Mouse (Mus musculus) limb, embryonic 10.5 days (tissue): ENCODE data around the gene Ggnbp2. TPM values are rescaled to one million over a fixed set of nuclear protein-coding genes. Genes with fewer than 3 reads are reported as not detected.

Experiments used
- DNase-seq: peaks from one replicate; pipeline ENCODE4 v3.0.0-alpha.2; 2017; ENCODE audit warnings: low spot score
- H3K27ac ChIP-seq: fragments of 300-500 bp; sonication (generic); 2 replicates; pipeline ENCODE4 v1.5.1; 2016; ENCODE audit warnings: mild to moderate bottlenecking
- H3K27me3 ChIP-seq: fragments of 300-500 bp; sonication (generic); 2 replicates; pipeline ENCODE4 v1.6.1; 2016; ENCODE audit warnings: low read depth, mild to moderate bottlenecking; ENCODE audit not compliant: poor library complexity, severe bottlenecking
- H3K36me3 ChIP-seq: fragments of 300-500 bp; sonication (generic); 2 replicates; pipeline ENCODE4 v1.6.1; 2016; ENCODE audit warnings: mild to moderate bottlenecking, moderate library complexity
- H3K4me1 ChIP-seq: fragments of 300-500 bp; sonication (generic); 2 replicates; pipeline ENCODE4 v1.6.1; 2016
- H3K4me3 ChIP-seq: fragments of 300-500 bp; sonication (generic); 2 replicates; pipeline ENCODE4 v1.5.1; 2016; ENCODE audit warnings: mild to moderate bottlenecking, moderate library complexity
- H3K9me3 ChIP-seq: fragments of 300-500 bp; sonication (generic); replicated peaks from 2 replicates; pipeline ENCODE4 v1.6.1; 2016; ENCODE audit warnings: mild to moderate bottlenecking
- WGBS: fragments of 180-500 bp; shearing (Covaris S2); methylation state at CpG from one replicate; pipeline ENCODE4 v1.1.7; 2016; 5-methylcytosine and 5-hydroxymethylcytosine counted together
- polyA plus RNA-seq: library from polyadenylated mRNA; unstranded; fragments of >200 nt; fragmentation: Nextera tagmentation; extraction: Ambion mirVana; gene quantifications from 2 replicates; pipeline ENCODE4 v1.2.1, GENCODE M21; 2016

Ggnbp2 gene
- polyA plus RNA-seq, 1 experiment from 2014 or later: 61.5 TPM

- DNase-seq: no peak
- Histone ChIP-seq H3K4me3 (peak overlapping the region; percentile 90), H3K27ac (0 out of 2 replicates have a peak overlapping the region, but pooled peaks have one; percentile 83), H3K9me3 (no peaks in the 10 kb centered on the region), H3K4me1 (peaks cover 20% of the 10 kb centered on the region), H3K36me3 (peaks cover 32% of the 10 kb centered on the region), H3K27me3 (no peaks in the 10 kb centered on the region)
- 48% methylated on average over 3 of the region's 3 CpGs for WGBS
These were observed 42.6 kb downstream of the Ggnbp2 start for GRCm38 (mm10) chr11:84827901-84828503.

GRCm38 (mm10) chr11:84827492-84827891, 43.1 kb downstream of the Ggnbp2 start:
- peak overlapping the region; percentile 90; the same call in 1 of the 2 replicates for H3K4me3 ChIP-seq
- H3K27ac ChIP-seq: no peak overlapping the region

DNA sequence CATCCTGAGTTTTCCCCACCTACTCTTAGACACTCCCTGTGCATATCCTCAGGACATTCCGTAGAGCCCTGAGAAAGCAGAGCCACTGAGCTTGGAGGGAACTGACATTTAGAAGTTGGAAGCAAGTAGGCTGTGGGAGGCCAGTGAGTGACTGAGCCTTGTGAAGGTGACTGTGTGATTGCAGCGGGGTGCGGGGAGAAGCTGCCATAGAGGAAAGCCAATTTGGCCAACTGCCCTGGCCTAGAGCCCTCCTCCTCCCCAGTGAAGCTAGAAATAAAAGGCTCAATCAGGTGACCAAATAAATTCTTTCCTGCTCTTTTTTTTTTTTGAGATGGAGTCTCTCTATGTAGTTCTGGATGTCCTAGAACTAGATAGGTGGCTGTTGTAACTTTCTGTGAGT, 44.4 kb downstream of the Ggnbp2 start:
- peaks cover 20% of the 10 kb centered on the region for H3K4me1 ChIP-seq
- DNase-seq: no peak
- H3K27me3 ChIP-seq: no peaks in the 10 kb centered on the region
- no peak overlapping the region for H3K4me3 ChIP-seq
- no peaks in the 10 kb centered on the region for H3K9me3 ChIP-seq
- peaks cover 17% of the 10 kb centered on the region for H3K36me3 ChIP-seq
- H3K27ac ChIP-seq: no peak overlapping the region
- 57% methylated on average over 3 of the region's 3 CpGs for whole genome bisulfite sequencing

More at GRCm38 (mm10) chr11:84827492-84827891, 43.1 kb downstream of the Ggnbp2 start:
- no peak for DNase-seq
- Histone ChIP-seq H3K4me1 (peaks cover 20% of the 10 kb centered on the region), H3K36me3 (peaks cover 27% of the 10 kb centered on the region), H3K9me3 (no peaks in the 10 kb centered on the region), H3K27me3 (no peaks in the 10 kb centered on the region)

- WGBS: 84% methylated on average over 10 of the region's 10 CpGs
- Histone ChIP-seq H3K36me3 (peaks cover 10% of the 10 kb centered on the region), H3K9me3 (no peaks in the 10 kb centered on the region), H3K27ac (no peak overlapping the region), H3K27me3 (no peaks in the 10 kb centered on the region), H3K4me3 (no peak overlapping the region), H3K4me1 (peaks cover 20% of the 10 kb centered on the region)
- no peak for DNase-seq
These were observed 45.3 kb downstream of the Ggnbp2 start for GRCm38 (mm10) chr11:84825261-84825807.

- H3K27me3 ChIP-seq: no peaks in the 10 kb centered on the region
- H3K36me3 ChIP-seq: 0 out of 2 replicates have a peak, but pooled peaks cover 4% of the 10 kb centered on the region
- H3K4me1 ChIP-seq: peaks cover 23% of the 10 kb centered on the region
- H3K4me3 ChIP-seq: no peak overlapping the region
- no peak overlapping the region for H3K27ac ChIP-seq
- no peaks in the 10 kb centered on the region for H3K9me3 ChIP-seq
- DNase-seq: no peak
- 65% methylated on average over 10 of the region's 10 CpGs for WGBS
These were observed 47.1 kb downstream of the Ggnbp2 start for GRCm38 (mm10) chr11:84823484-84823897.

- Histone ChIP-seq H3K27me3 (no peaks in the 10 kb centered on the region), H3K9me3 (no peaks in the 10 kb centered on the region), H3K27ac (no peak overlapping the region), H3K36me3 (0 out of 2 replicates have a peak, but pooled peaks cover 4% of the 10 kb centered on the region), H3K4me3 (no peak overlapping the region), H3K4me1 (peaks cover 17% of the 10 kb centered on the region)
- DNase-seq: no peak
- 87% methylated on average over 5 of the region's 5 CpGs for WGBS
These were observed 48.1 kb downstream of the Ggnbp2 start for GRCm38 (mm10) chr11:84822487-84822886.

- Histone ChIP-seq H3K27me3 (no peaks in the 10 kb centered on the region), H3K4me1 (peaks cover 16% of the 10 kb centered on the region), H3K9me3 (no peaks in the 10 kb centered on the region), H3K4me3 (no peak overlapping the region), H3K27ac (no peak overlapping the region), H3K36me3 (0 out of 2 replicates have a peak, but pooled peaks cover 4% of the 10 kb centered on the region)
- DNase-seq: no peak
- WGBS: 89% methylated on average over 9 of the region's 9 CpGs
These were observed 49.4 kb downstream of the Ggnbp2 start for GRCm38 (mm10) chr11:84821131-84821770.

- under 1% methylated on average over 55 of the region's 55 CpGs for WGBS
- Histone ChIP-seq H3K9me3 (no peaks in the 10 kb centered on the region), H3K27ac (peak within 1 kb of the TSS; percentile 83), H3K4me3 (peak within 1 kb of the TSS; percentile 78), H3K36me3 (0 out of 2 replicates have a peak, but pooled peaks cover 4% of the 10 kb centered on the region), H3K4me1 (peaks cover 16% of the 10 kb centered on the region), H3K27me3 (no peaks in the 10 kb centered on the region)
- DNase-seq: peak; percentile 94
These were observed 51.5 kb downstream of the Ggnbp2 start, which contains the start of gene Mrm1 for GRCm38 (mm10) chr11:84818961-84819692. TSS of gene Mrm1 (minus strand) at chr11:84819515.

DNA sequence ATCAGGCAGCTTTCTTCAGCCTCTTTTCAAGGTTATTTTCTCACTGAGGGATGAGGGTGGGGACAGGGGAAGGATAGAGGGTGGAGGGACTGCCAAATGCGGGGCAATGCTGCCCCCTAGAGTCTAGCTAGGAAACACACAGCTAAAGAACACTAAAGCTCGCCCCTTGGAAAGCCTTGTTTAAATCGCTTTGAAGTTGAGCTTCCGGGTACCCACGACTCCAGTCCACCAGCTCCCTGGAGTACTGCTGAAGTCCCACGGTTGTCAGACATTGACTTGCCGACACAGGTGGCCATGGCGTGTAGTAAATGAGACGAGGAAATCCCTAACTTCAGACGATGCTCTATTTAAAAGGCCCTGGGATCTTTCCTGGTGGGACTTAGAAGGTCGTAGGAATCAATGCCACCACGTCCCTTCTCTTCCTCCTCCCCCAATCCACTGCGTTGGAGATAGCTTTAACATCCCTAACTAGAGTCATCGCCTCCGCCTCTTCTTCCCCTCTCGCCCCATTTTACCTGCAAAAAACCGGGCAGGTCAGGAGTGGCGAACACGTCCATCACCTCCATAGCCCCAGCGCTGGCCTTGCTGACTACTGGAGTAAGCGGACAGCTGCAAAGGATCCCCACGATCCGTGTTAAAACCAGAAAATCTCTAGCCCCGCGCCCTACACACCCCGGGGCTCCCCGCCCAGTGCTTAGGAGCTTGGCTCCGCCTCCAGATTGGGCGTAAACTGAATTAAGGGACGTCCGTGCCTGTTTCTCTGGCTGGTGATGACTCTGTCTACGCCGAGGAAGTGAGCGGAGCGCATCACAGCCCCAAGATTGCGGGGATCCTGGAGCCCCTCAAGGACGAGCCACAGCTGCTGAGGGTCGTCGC, 52.3 kb downstream of the Ggnbp2 start:
- Histone ChIP-seq H3K4me1 (peaks cover 16% of the 10 kb centered on the region), H3K9me3 (no peaks in the 10 kb centered on the region), H3K27ac (peak overlapping the region; percentile 83), H3K4me3 (peak overlapping the region; percentile 78), H3K27me3 (no peaks in the 10 kb centered on the region), H3K36me3 (0 out of 2 replicates have a peak, but pooled peaks cover 4% of the 10 kb centered on the region)
- whole genome bisulfite sequencing: under 1% methylated on average over 39 of the region's 39 CpGs
- peak; percentile 73 for DNase-seq

DNA sequence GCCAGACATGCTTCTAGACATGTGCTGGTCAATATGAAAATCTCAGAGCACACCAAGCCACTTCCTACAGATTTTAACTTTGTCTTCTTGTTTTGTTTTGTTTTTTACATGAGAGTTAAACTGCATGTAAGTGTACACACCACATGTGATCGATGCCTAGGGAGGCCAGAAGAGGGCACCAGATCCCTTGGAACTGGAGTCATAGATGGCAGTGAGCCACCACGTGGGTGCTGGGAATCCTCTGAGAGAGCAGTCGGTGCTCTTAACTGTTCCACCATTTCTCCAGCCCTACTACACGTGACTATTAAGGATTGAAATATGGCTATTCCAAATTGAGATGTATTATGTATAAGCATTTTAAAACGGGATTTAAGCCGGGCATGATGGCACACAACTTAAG, 53.3 kb downstream of the Ggnbp2 start:
- H3K27ac ChIP-seq: no peak overlapping the region
- no peaks in the 10 kb centered on the region for H3K27me3 ChIP-seq
- H3K4me1 ChIP-seq: peaks cover 16% of the 10 kb centered on the region
- WGBS: 82% methylated on average over 6 of the region's 6 CpGs
- no peak overlapping the region for H3K4me3 ChIP-seq
- no peaks in the 10 kb centered on the region for H3K9me3 ChIP-seq
- DNase-seq: no peak
- H3K36me3 ChIP-seq: 0 out of 2 replicates have a peak, but pooled peaks cover 4% of the 10 kb centered on the region

- Histone ChIP-seq H3K9me3 (no peaks in the 10 kb centered on the region), H3K4me3 (no peak overlapping the region), H3K36me3 (no peaks in the 10 kb centered on the region), H3K27ac (no peak overlapping the region), H3K27me3 (0 out of 2 replicates have a peak, but pooled peaks cover 3% of the 10 kb centered on the region), H3K4me1 (peaks cover 10% of the 10 kb centered on the region)
- WGBS: 59% methylated on average over 13 of the region's 13 CpGs
- DNase-seq: peak; percentile 90
These were observed 56.7 kb downstream of the Ggnbp2 start for GRCm38 (mm10) chr11:84813724-84814510.
